Mouse (Mus musculus): Measurements from ENCODE around the gene L2hgdh. TPM values are rescaled to one million over a fixed set of nuclear protein-coding genes. Genes with fewer than 3 reads are reported as not detected.
A peak's percentile ranks its signal among the peaks of the same experiment; 100 is the strongest.

Gene L2hgdh
- total and polyA plus RNA-seq, 2 experiments from 2014 or later, result 14.7 to 22.0 TPM

GRCm38 (mm10) chr12:69724018-69724710 lies 509 bp downstream of the L2hgdh start:
- TF ChIP-seq CTCF (IDR thresholded peaks at IDR 0.05; ENCODE audit: low read depth), result no peak
- TF ChIP-seq EP300 (IDR thresholded peaks at IDR 0.05; ENCODE audit: low read depth), result no peak
- peaks cover 13% of the 10 kb centered on the region for H3K4me1 ChIP-seq (ENCODE audit: control insufficient read depth, insufficient read depth)
- 4% methylated on average over 23 of the region's 24 CpGs for WGBS
- 0 out of 2 replicates have a peak, but pooled peaks cover 3% of the 10 kb centered on the region for H3K36me3 ChIP-seq (replicated peaks; ENCODE audit: control insufficient read depth, insufficient read depth, low read length)
- DNase-seq (ENCODE audit: low spot score) (no peak), ATAC-seq (ENCODE audit: insufficient read depth, low read depth) (peak; percentile 4; the same call in 1 of the 2 replicates)
- peak overlapping the region; percentile 55; the same call in 1 of the 2 replicates for H3K27ac ChIP-seq (ENCODE audit: low read depth)
- H3K4me3 ChIP-seq (ENCODE audit: low read depth, low read length), result peak overlapping the region; percentile 63
- no peaks in the 10 kb centered on the region for H3K27me3 ChIP-seq (ENCODE audit: control insufficient read depth, insufficient read depth, low read length)
- peak overlapping the region; percentile 58 for H3K9ac ChIP-seq (replicated peaks; ENCODE audit: low read depth, low read length)
- no peaks in the 10 kb centered on the region; the same call in 1 of the 2 replicates for H3K9me3 ChIP-seq (replicated peaks; ENCODE audit: control insufficient read depth, low read length)
- peak overlapping the region; percentile 99 for H3K4me2 ChIP-seq (ENCODE audit: low read depth, low read length)

GRCm38 (mm10) chr12:69723376-69723775 lies 1.3 kb downstream of the L2hgdh start:
- H3K4me1 ChIP-seq (ENCODE audit: control insufficient read depth, insufficient read depth), result peaks cover 13% of the 10 kb centered on the region
- H3K27me3 ChIP-seq (ENCODE audit: control insufficient read depth, insufficient read depth, low read length), result no peaks in the 10 kb centered on the region
- H3K36me3 ChIP-seq (replicated peaks; ENCODE audit: control insufficient read depth, insufficient read depth, low read length), result 0 out of 2 replicates have a peak, but pooled peaks cover 3% of the 10 kb centered on the region
- 80% methylated on average over 2 of the region's 2 CpGs for WGBS
- ATAC-seq (ENCODE audit: insufficient read depth, low read depth), result no peak
- H3K9me3 ChIP-seq (replicated peaks; ENCODE audit: control insufficient read depth, low read length), result no peaks in the 10 kb centered on the region; the same call in 1 of the 2 replicates
- peak overlapping the region; percentile 99; the same call in 1 of the 2 replicates for H3K4me2 ChIP-seq (ENCODE audit: low read depth, low read length)
- no peak overlapping the region for H3K4me3 ChIP-seq (ENCODE audit: low read depth, low read length)
- TF ChIP-seq EP300 (IDR thresholded peaks at IDR 0.05; ENCODE audit: low read depth), result no peak
- no peak for TF ChIP-seq CTCF (IDR thresholded peaks at IDR 0.05; ENCODE audit: low read depth)
- H3K27ac ChIP-seq (ENCODE audit: low read depth), result no peak overlapping the region
- DNase-seq (ENCODE audit: low spot score), result no peak
- H3K9ac ChIP-seq (replicated peaks; ENCODE audit: low read depth, low read length), result no peak overlapping the region

- Histone ChIP-seq H3K4me1 (ENCODE audit: control insufficient read depth, insufficient read depth) (peaks cover 13% of the 10 kb centered on the region), H3K36me3 (replicated peaks; ENCODE audit: control insufficient read depth, insufficient read depth, low read length) (0 out of 2 replicates have a peak, but pooled peaks cover 3% of the 10 kb centered on the region), H3K4me2 (ENCODE audit: low read depth, low read length) (no peak overlapping the region), H3K9me3 (replicated peaks; ENCODE audit: control insufficient read depth, low read length) (no peaks in the 10 kb centered on the region; the same call in 1 of the 2 replicates), H3K27ac (ENCODE audit: low read depth) (no peak overlapping the region), H3K4me3 (ENCODE audit: low read depth, low read length) (no peak overlapping the region), H3K9ac (replicated peaks; ENCODE audit: low read depth, low read length) (no peak overlapping the region), H3K27me3 (ENCODE audit: control insufficient read depth, insufficient read depth, low read length) (no peaks in the 10 kb centered on the region)
- ATAC-seq (ENCODE audit: insufficient read depth, low read depth) (no peak), DNase-seq (ENCODE audit: low spot score) (no peak)
- WGBS, result 90% methylated on average over 3 of the region's 3 CpGs
- no peak for TF ChIP-seq CTCF (IDR thresholded peaks at IDR 0.05; ENCODE audit: low read depth)
- TF ChIP-seq EP300 (IDR thresholded peaks at IDR 0.05; ENCODE audit: low read depth), result no peak
These were observed 1.8 kb downstream of the L2hgdh start for GRCm38 (mm10) chr12:69722857-69723256.

GRCm38 (mm10) chr12:69713628-69714027 lies 11.0 kb downstream of the L2hgdh start:
- ATAC-seq (ENCODE audit: insufficient read depth, low read depth) (no peak), DNase-seq (ENCODE audit: low spot score) (no peak)
- Histone ChIP-seq H3K27me3 (ENCODE audit: control insufficient read depth, insufficient read depth, low read length) (no peaks in the 10 kb centered on the region), H3K4me1 (ENCODE audit: control insufficient read depth, insufficient read depth) (no peaks in the 10 kb centered on the region), H3K9me3 (replicated peaks; ENCODE audit: control insufficient read depth, low read length) (no peaks in the 10 kb centered on the region), H3K4me3 (ENCODE audit: low read depth, low read length) (no peak overlapping the region), H3K9ac (replicated peaks; ENCODE audit: low read depth, low read length) (no peak overlapping the region), H3K36me3 (replicated peaks; ENCODE audit: control insufficient read depth, insufficient read depth, low read length) (no peaks in the 10 kb centered on the region), H3K27ac (ENCODE audit: low read depth) (no peak overlapping the region), H3K4me2 (ENCODE audit: low read depth, low read length) (no peak overlapping the region)
- TF ChIP-seq EP300 (IDR thresholded peaks at IDR 0.05; ENCODE audit: low read depth) (no peak), CTCF (IDR thresholded peaks at IDR 0.05; ENCODE audit: low read depth) (no peak)

GRCm38 (mm10) chr12:69704799-69705458 lies 19.7 kb downstream of the L2hgdh start:
- peak; percentile 57; the same call in 1 of the 2 replicates for ATAC-seq (ENCODE audit: insufficient read depth, low read depth)
- TF ChIP-seq EP300 (IDR thresholded peaks at IDR 0.05; ENCODE audit: low read depth) (no peak), CTCF (IDR thresholded peaks at IDR 0.05; ENCODE audit: low read depth) (no peak)
- peak overlapping the region; percentile 28 for H3K4me2 ChIP-seq (ENCODE audit: low read depth, low read length)
- no peaks in the 10 kb centered on the region for H3K27me3 ChIP-seq (ENCODE audit: control insufficient read depth, insufficient read depth, low read length)
- H3K4me1 ChIP-seq (ENCODE audit: control insufficient read depth, insufficient read depth), result no peaks in the 10 kb centered on the region
- H3K9me3 ChIP-seq (replicated peaks; ENCODE audit: control insufficient read depth, low read length), result no peaks in the 10 kb centered on the region
- H3K27ac ChIP-seq (ENCODE audit: low read depth), result peak overlapping the region; percentile 48
- peak overlapping the region; percentile 30; the same call in 1 of the 2 replicates for H3K9ac ChIP-seq (replicated peaks; ENCODE audit: low read depth, low read length)
- H3K4me3 ChIP-seq (ENCODE audit: low read depth, low read length), result no peak overlapping the region
- DNase-seq (ENCODE audit: low spot score), result peak; percentile 19
- H3K36me3 ChIP-seq (replicated peaks; ENCODE audit: control insufficient read depth, insufficient read depth, low read length), result 0 out of 2 replicates have a peak, but pooled peaks cover 8% of the 10 kb centered on the region
- WGBS, result 46% methylated on average over 11 of the region's 11 CpGs

Measured in heart, postnatal 0 days (tissue).